Mouse (Mus musculus): ENCODE results near the gene Dnajc16.

The Dnajc16 gene

GRCm38 (mm10) chr4:141790524-141790990 lies at the start of gene Dnajc16:
TSS of gene Dnajc16 (minus strand) at chr4:141790931.
- peak; percentile 97 to 99 for DNase-seq

DNA sequence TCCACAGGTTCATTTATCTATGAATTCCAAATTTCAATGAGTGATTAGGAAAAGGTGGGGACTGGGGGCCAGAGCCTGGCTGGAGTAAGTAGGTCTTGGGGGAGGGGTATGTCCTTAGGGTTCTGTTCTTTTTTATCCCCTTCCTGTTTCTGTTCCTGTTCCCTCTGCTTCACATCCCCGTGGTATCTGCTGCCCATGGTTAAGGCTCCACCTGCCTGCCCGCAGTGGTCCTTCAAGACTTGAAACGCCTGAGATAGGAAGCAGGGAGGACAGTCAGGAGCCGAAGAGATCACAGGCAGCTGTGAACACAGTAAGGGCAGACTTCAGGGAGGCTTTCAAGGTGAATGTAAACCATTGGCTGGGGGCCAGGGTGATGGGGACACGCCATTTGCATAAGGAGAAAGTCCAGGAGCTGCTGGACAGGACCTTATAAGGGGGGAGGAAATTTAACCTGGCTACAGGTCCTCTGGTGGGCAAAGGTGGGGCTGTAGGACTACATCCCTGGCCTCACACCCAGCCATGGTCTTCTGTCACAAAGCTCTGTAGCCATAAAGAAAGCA lies 43.9 kb upstream of the Dnajc16 start:
- DNase-seq: no peak

DNA sequence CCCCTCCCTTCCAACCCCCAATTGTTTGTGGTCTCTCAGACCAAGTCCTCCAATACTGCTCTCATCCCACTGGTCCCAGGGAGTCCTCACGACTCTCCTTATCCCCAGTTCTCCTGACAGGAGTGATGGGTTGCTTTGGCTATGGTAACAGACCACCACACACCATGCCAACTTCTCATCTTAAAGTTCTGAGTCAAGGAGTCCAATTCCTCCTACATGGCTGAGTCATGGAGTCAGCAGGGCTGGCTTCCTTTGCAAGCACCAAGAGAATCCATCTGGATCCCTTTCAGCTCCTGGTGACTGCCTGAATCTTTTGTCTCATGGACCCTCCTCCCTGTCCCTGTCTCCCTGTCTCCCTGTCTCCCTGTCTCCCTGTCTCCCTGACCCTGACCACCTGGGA lies 43.2 kb upstream of the Dnajc16 start:
- no peak for DNase-seq

GRCm38 (mm10) chr4:141831361-141831760 lies 40.6 kb upstream of the Dnajc16 start:
- no peak for DNase-seq

- DNase-seq: no peak
Measured at GRCm38 (mm10) chr4:141830381-141830780, 39.6 kb upstream of the Dnajc16 start.

- DNase-seq: no peak
Measured at GRCm38 (mm10) chr4:141828177-141828576, 37.4 kb upstream of the Dnajc16 start.

DNA sequence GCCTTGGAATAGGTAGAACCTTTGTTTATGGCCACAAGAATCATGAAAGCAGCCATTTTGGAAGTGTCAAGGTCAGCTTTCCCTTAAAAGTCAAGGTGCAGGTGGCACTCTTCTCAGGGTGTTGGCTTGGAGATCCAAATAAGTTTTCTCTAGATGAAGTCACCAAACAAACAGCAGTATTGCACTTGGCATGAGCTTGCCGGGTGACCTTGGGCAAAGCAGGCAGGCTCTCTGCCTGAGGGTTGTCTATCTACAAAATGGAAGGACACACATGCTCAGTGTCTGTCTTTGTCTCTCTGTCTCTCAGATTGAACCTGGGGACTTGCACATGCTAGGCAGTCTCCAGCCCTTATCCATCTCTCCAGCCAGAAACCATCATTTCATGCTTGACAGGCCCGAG lies 36.7 kb upstream of the Dnajc16 start:
- no peak for DNase-seq

GRCm38 (mm10) chr4:141826060-141826459 lies 35.3 kb upstream of the Dnajc16 start, which contains the start of gene Cela2a:
TSS of gene Cela2a (minus strand) at chr4:141826160.
- no peak for DNase-seq

GRCm38 (mm10) chr4:141822979-141823378 lies 32.2 kb upstream of the Dnajc16 start:
- peak; percentile 33 to 36 for DNase-seq

DNA sequence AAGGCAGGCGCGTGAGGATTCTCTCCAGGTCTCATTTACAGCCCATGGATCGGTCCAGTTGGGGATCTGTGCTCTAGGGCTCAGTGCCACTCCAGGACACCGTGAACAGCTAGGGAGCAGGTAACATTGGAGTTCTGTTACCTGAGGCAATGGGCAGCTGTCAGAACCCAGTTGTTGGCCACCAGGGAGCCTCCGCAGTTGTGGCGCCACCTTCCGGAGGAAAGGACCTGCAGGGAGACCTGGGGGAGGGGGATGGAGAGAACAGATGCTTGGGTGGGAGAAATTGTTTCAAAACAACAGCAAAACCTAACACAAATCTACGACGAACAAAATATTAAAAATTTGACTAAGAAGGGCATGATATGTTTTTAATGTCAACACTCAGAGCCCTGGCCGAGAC lies 31.4 kb upstream of the Dnajc16 start:
- DNase-seq: peak; percentile 29 to 40

DNA sequence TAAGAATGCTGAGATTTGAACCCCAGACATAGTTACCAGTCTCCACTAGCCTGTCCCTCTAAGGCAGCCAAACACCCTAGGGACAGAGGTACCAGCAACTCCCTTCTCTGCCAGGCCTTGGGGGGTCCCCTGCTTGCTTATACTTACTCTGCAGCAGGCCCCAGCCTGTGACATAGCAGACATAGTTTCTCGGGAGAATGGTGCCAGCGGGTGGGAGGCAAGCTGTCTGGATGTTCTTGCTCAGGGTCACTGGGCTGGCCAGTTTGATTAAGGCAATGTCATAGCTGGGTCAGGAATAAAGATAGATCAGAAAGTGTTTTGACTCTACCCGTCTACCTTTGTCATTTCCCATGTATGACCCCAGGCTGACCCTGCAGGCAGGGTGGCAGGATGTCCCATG lies 30.4 kb upstream of the Dnajc16 start:
- DNase-seq: peak in 1 of 2 experiments; percentile 15

DNA sequence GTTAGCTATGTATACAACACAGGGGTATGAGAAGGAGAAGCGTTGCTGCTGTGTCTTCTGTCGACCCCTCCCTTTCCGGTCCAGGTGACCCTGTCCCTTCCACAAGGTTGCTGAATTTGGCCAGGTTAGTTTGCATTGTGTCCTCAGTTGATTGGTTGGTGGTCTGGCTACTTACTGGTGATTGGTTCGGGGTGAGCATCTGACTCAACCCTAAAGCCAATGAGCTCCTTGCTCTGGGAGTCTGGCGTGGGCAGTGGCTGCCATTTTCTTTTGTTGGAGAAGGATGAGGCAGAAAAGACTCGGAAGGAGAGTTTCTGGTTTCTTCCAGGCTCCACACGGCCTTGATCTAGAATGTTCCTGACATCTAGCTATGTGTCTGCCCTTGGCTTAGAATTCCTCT lies 28.6 kb upstream of the Dnajc16 start:
- peak in 1 of 2 experiments; percentile 2 for DNase-seq

- peak in 1 of 2 experiments; percentile 15 for DNase-seq
Measured at GRCm38 (mm10) chr4:141818861-141819260, 28.1 kb upstream of the Dnajc16 start.

GRCm38 (mm10) chr4:141817706-141818105 lies 27.0 kb upstream of the Dnajc16 start:
- peak in 1 of 2 experiments; percentile 7 for DNase-seq

DNA sequence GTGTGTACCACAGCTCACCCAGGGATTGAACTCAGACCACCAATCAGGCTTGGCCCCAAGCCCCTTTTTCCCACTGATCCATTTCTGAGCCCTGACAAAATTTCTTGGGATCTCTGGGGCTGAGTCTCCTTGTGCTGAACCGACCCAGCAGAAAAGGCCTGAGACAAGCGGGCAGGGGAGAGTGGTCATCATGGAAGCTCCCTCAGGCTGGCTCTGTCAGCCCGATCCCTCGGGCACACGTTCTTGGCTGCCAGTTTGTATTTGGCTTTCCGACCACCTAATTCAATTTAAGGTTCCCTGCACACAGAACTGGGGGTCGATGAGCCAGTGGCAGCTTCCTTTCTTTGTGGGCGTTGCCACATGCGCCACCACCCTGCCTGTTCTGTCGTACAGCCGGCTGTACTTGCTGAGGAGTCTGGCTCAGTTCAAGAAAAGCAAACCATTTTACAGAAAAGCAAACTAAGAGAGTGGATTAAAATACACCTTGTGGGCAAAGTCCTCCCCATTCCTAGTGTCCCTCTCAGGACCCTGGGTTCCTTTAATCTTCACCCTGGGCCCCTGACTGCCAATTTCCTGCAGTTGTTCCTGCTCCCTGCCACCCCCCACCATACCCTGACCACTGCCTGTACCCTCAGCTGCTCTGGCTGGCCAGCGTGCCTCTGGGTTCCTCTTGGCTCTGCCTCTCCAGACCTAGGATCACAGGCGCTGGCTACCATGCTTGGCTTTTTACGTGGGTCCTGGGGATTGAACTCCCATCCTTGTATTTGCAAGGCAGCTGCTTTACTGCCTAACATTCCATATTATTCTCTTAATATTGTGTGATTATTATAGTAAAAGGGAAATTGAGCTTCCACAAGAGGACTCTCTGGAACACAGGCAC lies 26.3 kb upstream of the Dnajc16 start:
- DNase-seq: peak in 1 of 2 experiments; percentile 17

GRCm38 (mm10) chr4:141816267-141816666 lies 25.5 kb upstream of the Dnajc16 start:
- peak in 1 of 2 experiments; percentile 7 for DNase-seq

DNA sequence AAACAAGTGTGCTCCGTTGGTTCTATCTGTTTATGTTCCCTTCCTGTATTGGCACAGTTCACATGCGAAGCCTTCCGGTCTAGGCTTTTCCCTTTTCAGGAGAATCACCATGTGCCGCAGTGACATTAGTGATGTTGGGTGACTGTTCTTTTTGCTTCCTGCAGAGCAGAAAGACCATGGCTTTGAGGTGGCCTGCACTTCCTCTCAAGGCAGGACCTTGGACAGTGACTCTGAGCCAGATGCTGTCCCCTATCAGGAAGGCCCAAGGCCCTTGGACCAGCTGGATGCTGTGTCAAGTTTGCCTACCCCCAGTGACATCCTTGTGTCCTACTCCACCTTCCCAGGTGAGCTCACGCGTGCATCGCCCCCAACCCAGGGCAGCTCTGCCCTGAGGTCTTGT lies 20.6 kb upstream of the Dnajc16 start:
- DNase-seq: peak in 1 of 2 experiments; percentile 16

DNA sequence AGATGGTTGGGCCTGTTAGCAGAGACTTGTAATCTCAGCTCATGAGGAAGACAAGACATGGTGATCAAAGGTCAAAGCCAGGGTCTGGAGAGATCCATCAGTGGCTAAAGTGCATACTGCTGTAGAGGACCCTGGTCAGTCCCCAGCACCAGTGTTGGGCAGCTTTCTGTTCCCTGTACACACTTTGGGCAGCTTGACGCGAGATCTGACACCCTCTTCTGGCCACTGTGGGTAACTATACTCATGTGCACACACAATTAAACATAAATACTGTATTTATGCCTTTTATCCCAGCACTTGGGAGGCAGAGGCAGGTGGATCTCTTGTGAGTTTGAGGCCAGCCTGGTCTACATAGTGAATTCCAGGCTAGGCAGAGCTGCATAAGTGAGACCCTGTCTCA lies 20.2 kb upstream of the Dnajc16 start:
- DNase-seq: peak in 1 of 2 experiments; percentile 7

- DNase-seq: peak in 1 of 2 experiments; percentile 16
Measured at GRCm38 (mm10) chr4:141809850-141810464, 19.2 kb upstream of the Dnajc16 start.

DNA sequence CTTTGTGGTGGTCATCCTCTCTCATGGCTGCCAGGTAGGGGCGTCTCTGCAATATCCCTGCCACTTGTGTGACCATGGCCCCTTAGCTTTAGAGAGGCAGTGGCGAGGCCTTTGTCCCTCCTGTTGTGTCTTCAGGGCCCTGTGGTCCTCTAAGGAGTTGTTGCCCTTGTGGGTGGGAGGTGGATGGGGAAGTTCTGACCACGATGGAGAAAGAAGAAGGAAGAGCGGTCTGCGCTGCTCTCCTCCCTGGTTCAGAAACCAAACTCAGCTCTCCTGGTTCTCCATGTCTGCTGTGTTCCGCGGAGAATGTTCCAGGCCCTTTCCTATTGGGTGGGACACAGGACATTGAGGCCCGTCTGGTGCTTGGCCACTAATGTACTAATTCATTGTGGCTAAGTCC lies 15.2 kb upstream of the Dnajc16 start:
- DNase-seq: peak in 1 of 2 experiments; percentile 16

GRCm38 (mm10) chr4:141804105-141804504 lies 13.4 kb upstream of the Dnajc16 start:
- peak in 1 of 2 experiments; percentile 20 for DNase-seq

DNA sequence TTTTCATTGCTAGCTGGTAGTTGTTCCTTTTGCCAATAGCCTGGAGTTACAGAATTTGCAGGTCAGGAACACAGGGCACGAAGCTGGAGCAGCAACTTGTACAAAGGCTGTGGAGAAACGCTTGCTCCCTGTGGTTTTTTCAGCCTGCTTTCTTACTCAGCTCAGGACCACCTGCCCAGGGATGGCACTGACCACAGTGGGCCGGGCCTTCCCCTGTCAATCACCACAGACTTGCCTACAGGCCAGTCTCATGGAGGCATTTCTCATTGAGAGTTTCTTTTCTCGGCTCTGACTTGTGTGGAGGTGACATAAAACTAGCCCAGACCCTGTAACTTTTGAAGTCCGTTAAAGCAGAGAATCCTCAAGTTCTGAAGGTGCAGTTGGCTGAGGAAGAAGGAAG lies 6.8 kb upstream of the Dnajc16 start:
- no peak for DNase-seq

DNA sequence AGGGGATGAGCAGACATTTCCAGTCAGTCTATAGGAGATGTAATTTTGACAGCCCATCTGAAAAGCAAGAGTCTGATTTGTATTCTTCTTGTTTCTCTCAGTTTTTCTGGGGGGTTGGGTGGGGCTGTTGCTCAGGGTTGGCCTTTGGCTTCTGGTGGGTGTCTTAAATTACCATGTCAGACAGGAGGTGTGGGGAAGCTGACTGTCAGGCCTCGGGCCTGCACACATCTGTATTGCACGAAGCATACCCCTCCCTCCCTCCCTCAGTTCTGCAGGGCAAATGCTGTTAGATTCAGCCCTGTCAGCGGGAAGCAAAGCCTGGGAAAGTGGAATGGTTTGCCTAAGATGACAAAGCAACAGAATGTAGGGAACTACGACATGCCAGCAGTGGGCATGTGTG lies 6.2 kb upstream of the Dnajc16 start:
- no peak for DNase-seq

DNA sequence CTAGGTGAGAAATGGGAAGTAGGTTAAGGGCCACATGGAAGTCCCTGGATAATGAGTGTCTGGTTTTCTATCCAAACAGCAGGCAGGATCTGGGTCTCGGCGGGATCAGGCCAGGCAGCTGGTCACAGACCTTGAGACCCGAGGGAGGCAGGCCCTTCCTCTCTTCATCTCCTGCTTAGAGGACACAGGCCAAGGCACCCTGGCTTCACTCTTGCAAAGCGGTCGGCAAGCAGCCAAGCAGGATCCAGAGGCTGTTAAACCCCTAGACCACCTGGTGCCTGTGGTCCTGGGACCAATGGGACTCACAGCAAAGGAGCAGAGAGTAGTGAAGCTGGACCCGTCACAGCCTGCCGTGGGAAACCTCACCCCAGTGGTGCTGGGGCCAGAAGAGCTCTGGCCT lies 5.6 kb upstream of the Dnajc16 start:
- DNase-seq: no peak

Measured in lung, postnatal 4 days (tissue).